Mouse (Mus musculus) liver, embryonic 18 days (tissue): ENCODE data around the gene Epgn. TPM values are rescaled to one million over a fixed set of nuclear protein-coding genes. Genes with fewer than 3 reads are reported as not detected.

ENCODE experiments used
- polyA plus RNA-seq: library from polyadenylated mRNA; depleted of rRNA; stranded (reverse); fragments of >200 nt; gene quantifications from 2 replicates; pipeline ENCODE4 v1.2.3, GENCODE M21; 2012; rRNA removed

Epgn gene
- polyA plus RNA-seq: 0.01 TPM in 2 replicates

GRCm38 (mm10) chr5:91027164-91027563 lies at the start of gene Epgn:
TSS of gene Epgn (plus strand) at chr5:91027464.

GRCm38 (mm10) chr5:91074450-91074950 lies 47.2 kb downstream of the Epgn start, which contains the start of gene Ereg:
TSS of gene Ereg (plus strand) at chr5:91074622.

Other genes starting within 250 kb of the Epgn start
- not detected in 2 replicates for gene Cxcl3, start 241.4 kb upstream of the Epgn start, polyA plus RNA-seq
- gene Cxcl15, start 232.9 kb upstream of the Epgn start, polyA plus RNA-seq: not detected in 2 replicates
- 2.3 and 4.3 TPM in 2 replicates for gene Cxcl1, start 136.2 kb upstream of the Epgn start, polyA plus RNA-seq
- gene Cxcl2, start 123.6 kb upstream of the Epgn start, polyA plus RNA-seq: 0.25 and 0.27 TPM in 2 replicates
- 5.0 and 5.4 TPM in 2 replicates for gene Mthfd2l, start 96.3 kb upstream of the Epgn start, polyA plus RNA-seq
- 0.19 and 0.20 TPM in 2 replicates for gene Ereg, start 47.2 kb downstream of the Epgn start, polyA plus RNA-seq
- 0.02 TPM in 1 of 2 replicates, not detected in the other for gene Areg, start 112.1 kb downstream of the Epgn start, polyA plus RNA-seq